Mouse (Mus musculus) C2C12 (cell line): Measurements from ENCODE around the gene Astl. TPM values are rescaled to one million over a fixed set of nuclear protein-coding genes. Genes with fewer than 3 reads are reported as not detected.
"Not testable (repeated sequence)": the region's sequence is repeated elsewhere in the genome, so short reads cannot be mapped to it uniquely, and the experiment has no call there.

Experiments
- H3K27me3 ChIP-seq: one replicate; pipeline ENCODE4 v1.6.1; 2011; ENCODE audit not compliant: control insufficient read depth, insufficient read depth, insufficient read length
- H3K36me3 ChIP-seq: one replicate; pipeline ENCODE4 v1.6.1; 2011; ENCODE audit not compliant: control insufficient read depth, insufficient read depth
- H3K4me3 ChIP-seq: one replicate; pipeline ENCODE4 v1.5.1; 2011; ENCODE audit warnings: mild to moderate bottlenecking, control low read depth; ENCODE audit not compliant: poor library complexity, insufficient read depth, severe bottlenecking
- H3K79me2 ChIP-seq: one replicate; pipeline ENCODE4 v1.6.1; 2011; ENCODE audit not compliant: control insufficient read depth, insufficient read depth
- H3K79me3 ChIP-seq: one replicate; pipeline ENCODE4 v1.6.1; 2011; ENCODE audit warnings: low read depth, control low read depth
- H3ac ChIP-seq: one replicate; pipeline ENCODE3; 2011; ENCODE audit warnings: low read depth; ENCODE audit not compliant: control insufficient read depth, insufficient read length
- CEBPB ChIP-seq: IDR thresholded peaks from one replicate; pipeline ENCODE4 v1.6.1; 2011; ENCODE audit warnings: low read depth, mild to moderate bottlenecking, control low read depth, moderate library complexity
- CTCF ChIP-seq: IDR thresholded peaks from one replicate; pipeline ENCODE4 v1.5.1; 2011; ENCODE audit not compliant: control insufficient read depth, insufficient read depth, insufficient read length
- FOSL1 ChIP-seq: IDR thresholded peaks from one replicate; pipeline ENCODE4 v1.8.0; 2011; ENCODE audit warnings: mild to moderate bottlenecking, low read length; ENCODE audit not compliant: poor library complexity, insufficient read depth, severe bottlenecking
- MAX ChIP-seq: IDR thresholded peaks from one replicate; pipeline ENCODE4 v1.6.1; 2011; ENCODE audit warnings: mild to moderate bottlenecking, control low read depth
- MYOD1 ChIP-seq: IDR thresholded peaks from one replicate; pipeline ENCODE4 v1.6.1; 2011; ENCODE audit warnings: low read depth; ENCODE audit not compliant: control insufficient read depth, insufficient read length
- MYOG ChIP-seq: IDR thresholded peaks from one replicate; pipeline ENCODE4 v1.6.1; 2011; ENCODE audit not compliant: control insufficient read depth, insufficient read length; ENCODE audit errors: extremely low read depth
- USF1 ChIP-seq: IDR thresholded peaks from one replicate; pipeline ENCODE4 v1.6.1; 2011; ENCODE audit warnings: low read depth, mild to moderate bottlenecking, control low read depth, moderate library complexity
- long read RNA-seq, 2 experiments: library from polyadenylated mRNA; unstranded; transcript quantifications; one replicate each; pipeline ENCODE4 v2.0.0; 2019 to 2020
- polyA plus RNA-seq: library from polyadenylated mRNA; unstranded; fragments of >200 nt; fragmentation: generic; extraction: Trizol; gene quantifications from one replicate; pipeline ENCODE4 v1.2.1, GENCODE M21; 2012; ENCODE audit warnings: missing spikeins

The Astl gene
- polyA plus RNA-seq, result not detected
- long read RNA-seq, experiment 1, result 0 reads
- long read RNA-seq, experiment 2, result 0 reads

- TF ChIP-seq FOSL1, result no peak
- TF ChIP-seq MYOD1, result no peak
- TF ChIP-seq USF1, result no peak
- no peak for TF ChIP-seq CEBPB
- no peak for TF ChIP-seq CTCF
- TF ChIP-seq MAX, result no peak
- TF ChIP-seq MYOG, result no peak
- Histone ChIP-seq H3K4me3 (peak within 1 kb of the TSS; percentile 72), H3K36me3 (peaks cover 16% of the 10 kb centered on the region), H3K79me3 (peaks cover 10% of the 10 kb centered on the region), H3K27me3 (peaks cover 3% of the 10 kb centered on the region), H3ac (peak within 1 kb of the TSS; percentile 51), H3K79me2 (peaks cover 23% of the 10 kb centered on the region)
Observed at GRCm38 (mm10) chr2:127338416-127338815, at the start of gene Astl. TSS of gene Astl (plus strand) at chr2:127338639.

- no peak for TF ChIP-seq CTCF
- TF ChIP-seq MYOD1, result no peak
- no peak for TF ChIP-seq FOSL1
- H3K79me3 ChIP-seq, result no peaks in the 10 kb centered on the region
- H3K4me3 ChIP-seq, result no peak overlapping the region
- H3K79me2 ChIP-seq, result no peaks in the 10 kb centered on the region
- H3ac ChIP-seq, result no peak overlapping the region
- no peaks in the 10 kb centered on the region for H3K27me3 ChIP-seq
- H3K36me3 ChIP-seq, result peaks cover 60% of the 10 kb centered on the region
Observed at GRCm38 (mm10) chr2:127292250-127292649, 46.2 kb upstream of the Astl start.

GRCm38 (mm10) chr2:127297001-127297805, 41.2 kb upstream of the Astl start:
- H3ac ChIP-seq, result no peak overlapping the region
- no peaks in the 10 kb centered on the region for H3K79me2 ChIP-seq

DNA sequence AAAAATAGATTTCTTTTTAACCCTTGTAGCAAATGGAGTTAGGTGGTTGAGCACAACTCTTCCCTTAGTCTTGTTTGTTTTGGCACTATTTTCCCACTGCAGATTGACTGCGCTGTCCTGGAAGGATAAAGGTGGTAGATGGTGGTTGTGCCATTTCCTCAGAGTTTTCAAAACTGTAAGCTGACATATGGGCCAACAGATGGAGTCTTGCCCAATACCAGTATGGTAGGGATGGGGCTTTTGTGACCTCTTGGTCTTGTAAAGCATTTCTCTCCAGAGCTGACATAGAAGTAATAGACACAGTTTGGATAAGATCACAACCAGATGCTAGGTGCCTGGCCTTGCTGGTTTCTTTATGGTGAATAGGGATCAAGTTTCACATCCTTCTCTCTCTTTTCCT, 40.4 kb upstream of the Astl start:
- Histone ChIP-seq H3K4me3 (no peak overlapping the region), H3K36me3 (peaks cover 65% of the 10 kb centered on the region), H3ac (no peak overlapping the region), H3K79me3 (no peaks in the 10 kb centered on the region), H3K27me3 (no peaks in the 10 kb centered on the region), H3K79me2 (no peaks in the 10 kb centered on the region)
- TF ChIP-seq MYOD1 (no peak), MYOG (no peak), MAX (no peak), CTCF (no peak), USF1 (no peak), CEBPB (no peak), FOSL1 (no peak)

More at GRCm38 (mm10) chr2:127297001-127297805, 41.2 kb upstream of the Astl start:
- Histone ChIP-seq H3K36me3 (peaks cover 74% of the 10 kb centered on the region), H3K27me3 (no peaks in the 10 kb centered on the region), H3K79me3 (no peaks in the 10 kb centered on the region), H3K4me3 (no peak overlapping the region)
- TF ChIP-seq CEBPB (no peak), CTCF (no peak), MAX (no peak), MYOG (no peak), FOSL1 (no peak), MYOD1 (no peak), USF1 (no peak)

- H3K79me2 ChIP-seq, result no peaks in the 10 kb centered on the region
- no peaks in the 10 kb centered on the region for H3K79me3 ChIP-seq
- TF ChIP-seq USF1, result no peak
- no peak for TF ChIP-seq FOSL1
- no peak for TF ChIP-seq CTCF
- TF ChIP-seq MAX, result no peak
- no peak for TF ChIP-seq MYOD1
- no peak for TF ChIP-seq MYOG
- no peak for TF ChIP-seq CEBPB
- peaks cover 50% of the 10 kb centered on the region for H3K36me3 ChIP-seq
- no peak overlapping the region for H3ac ChIP-seq
- H3K4me3 ChIP-seq, result no peak overlapping the region
- no peaks in the 10 kb centered on the region for H3K27me3 ChIP-seq
Observed at GRCm38 (mm10) chr2:127300701-127301100, 37.7 kb upstream of the Astl start.

- peaks cover 44% of the 10 kb centered on the region for H3K36me3 ChIP-seq
- H3ac ChIP-seq, result no peak overlapping the region
- no peaks in the 10 kb centered on the region for H3K79me3 ChIP-seq
- no peaks in the 10 kb centered on the region for H3K79me2 ChIP-seq
- H3K27me3 ChIP-seq, result no peaks in the 10 kb centered on the region
- no peak for TF ChIP-seq MAX
- TF ChIP-seq MYOG, result no peak
- TF ChIP-seq MYOD1, result no peak
- no peak for TF ChIP-seq USF1
- TF ChIP-seq CTCF, result no peak
- no peak for TF ChIP-seq CEBPB
- no peak for TF ChIP-seq FOSL1
- H3K4me3 ChIP-seq, result no peak overlapping the region
Observed at GRCm38 (mm10) chr2:127301883-127302282, 36.6 kb upstream of the Astl start.

- H3K79me3 ChIP-seq, H3K4me3 ChIP-seq, H3ac ChIP-seq, H3K27me3 ChIP-seq, H3K79me2 ChIP-seq: not testable (repeated sequence)
- H3K36me3 ChIP-seq, result peaks cover 20% of the 10 kb centered on the region
Observed at GRCm38 (mm10) chr2:127304192-127304591, 34.2 kb upstream of the Astl start.
